Mouse (Mus musculus) lung, postnatal 0 days (tissue): ENCODE data around the gene 4930426L09Rik.

Source experiments
- CTCF ChIP-seq: IDR thresholded peaks from 2 replicates; pipeline ENCODE4 v1.5.1; 2016; ENCODE audit warnings: antibody characterized with exemption, mild to moderate bottlenecking
- EP300 ChIP-seq: IDR thresholded peaks from 2 replicates; pipeline ENCODE4 v1.6.1; 2016; ENCODE audit warnings: antibody characterized with exemption, mild to moderate bottlenecking, control low read depth

- no peak for TF ChIP-seq CTCF
- no peak for TF ChIP-seq EP300
Observed at GRCm38 (mm10) chr2:18977201-18977805, 20.8 kb upstream of the 4930426L09Rik start.
